Mouse (Mus musculus) neural tube, embryonic 15.5 days (tissue): ENCODE measurements around the gene Gm43738. TPM values are rescaled to one million over a fixed set of nuclear protein-coding genes. Genes with fewer than 3 reads are reported as not detected.

Experiments used
- ATAC-seq: fragments of 200-750 bp; cut with Nextera tagmentation; 2 replicates; pipeline ENCODE4 v1.8.0; 2017; ENCODE audit warnings: mild to moderate bottlenecking, moderate TSS enrichment, moderate library complexity; ENCODE audit not compliant: low FRiP score
- H3K27ac ChIP-seq: fragments of 300-500 bp; sonication (generic); replicated peaks from 2 replicates; pipeline ENCODE4 v1.5.1; 2015; ENCODE audit warnings: mild to moderate bottlenecking, inconsistent platforms
- H3K27me3 ChIP-seq: fragments of 300-500 bp; sonication (generic); replicated peaks from 2 replicates; pipeline ENCODE4 v1.6.1; 2015; ENCODE audit warnings: inconsistent platforms
- H3K36me3 ChIP-seq: fragments of 300-500 bp; sonication (generic); 2 replicates; pipeline ENCODE4 v1.6.1; 2015; ENCODE audit warnings: inconsistent platforms
- H3K4me1 ChIP-seq: fragments of 300-500 bp; sonication (generic); 2 replicates; pipeline ENCODE4 v1.6.1; 2015; ENCODE audit warnings: inconsistent platforms
- H3K4me2 ChIP-seq: fragments of 300-500 bp; sonication (generic); 2 replicates; pipeline ENCODE4 v1.6.1; 2015; ENCODE audit warnings: inconsistent platforms, mild to moderate bottlenecking, moderate library complexity
- H3K4me3 ChIP-seq: fragments of 300-500 bp; sonication (generic); replicated peaks from 2 replicates; pipeline ENCODE4 v1.5.1; 2015; ENCODE audit warnings: mild to moderate bottlenecking, inconsistent platforms
- H3K9ac ChIP-seq: fragments of 300-500 bp; sonication (generic); replicated peaks from 2 replicates; pipeline ENCODE4 v1.6.1; 2015; ENCODE audit warnings: mild to moderate bottlenecking, inconsistent platforms
- H3K9me3 ChIP-seq: fragments of 300-500 bp; sonication (generic); replicated peaks from 2 replicates; pipeline ENCODE4 v1.6.1; 2016; ENCODE audit warnings: inconsistent platforms
- WGBS: fragments of 180-500 bp; shearing (Covaris S2); methylation state at CpG from one replicate; pipeline ENCODE4 v1.1.7; 2015; ENCODE audit warnings: mixed read lengths; 5-methylcytosine and 5-hydroxymethylcytosine counted together
- polyA plus RNA-seq: library from polyadenylated mRNA; unstranded; fragments of >200 nt; fragmentation: Nextera tagmentation; extraction: Ambion mirVana; gene quantifications from 2 replicates; pipeline ENCODE4 v1.2.1, GENCODE M21; 2015

Gm43738 gene
- polyA plus RNA-seq, 1 experiment from 2014 or later = not detected

- Histone ChIP-seq H3K4me2 (peak overlapping the region; percentile 68), H3K36me3 (no peaks in the 10 kb centered on the region), H3K9ac (no peak overlapping the region), H3K4me3 (peak overlapping the region; percentile 35; the same call in 1 of the 2 replicates), H3K27me3 (no peaks in the 10 kb centered on the region), H3K9me3 (no peaks in the 10 kb centered on the region), H3K27ac (no peak overlapping the region), H3K4me1 (peaks cover 7% of the 10 kb centered on the region)
- 37% methylated on average over 4 of the region's 4 CpGs for WGBS
- ATAC-seq = no peak
Observed at GRCm38 (mm10) chr3:89131816-89132215, 30.9 kb upstream of the Gm43738 start.

- H3K9me3 ChIP-seq = no peaks in the 10 kb centered on the region
- no peak overlapping the region for H3K4me2 ChIP-seq
- no peaks in the 10 kb centered on the region for H3K36me3 ChIP-seq
- WGBS = 86% methylated on average over 3 of the region's 3 CpGs
- H3K4me3 ChIP-seq = no peak overlapping the region
- H3K4me1 ChIP-seq = peaks cover 7% of the 10 kb centered on the region
- no peak for ATAC-seq
- H3K27me3 ChIP-seq = no peaks in the 10 kb centered on the region
- H3K27ac ChIP-seq = no peak overlapping the region
- H3K9ac ChIP-seq = no peak overlapping the region
Observed at GRCm38 (mm10) chr3:89129908-89130307, 29.0 kb upstream of the Gm43738 start.

GRCm38 (mm10) chr3:89125981-89126380, 25.1 kb upstream of the Gm43738 start:
- Histone ChIP-seq H3K4me1 (no peaks in the 10 kb centered on the region), H3K27ac (no peak overlapping the region), H3K9ac (no peak overlapping the region), H3K9me3 (no peaks in the 10 kb centered on the region), H3K4me3 (no peak overlapping the region), H3K4me2 (no peak overlapping the region), H3K36me3 (no peaks in the 10 kb centered on the region), H3K27me3 (no peaks in the 10 kb centered on the region)
- ATAC-seq = no peak
- 87% methylated on average over 3 of the region's 3 CpGs for WGBS

- Histone ChIP-seq H3K4me1 (no peaks in the 10 kb centered on the region), H3K4me3 (no peak overlapping the region), H3K27me3 (no peaks in the 10 kb centered on the region), H3K9me3 (no peaks in the 10 kb centered on the region), H3K9ac (no peak overlapping the region), H3K27ac (no peak overlapping the region), H3K36me3 (no peaks in the 10 kb centered on the region), H3K4me2 (no peak overlapping the region)
- no peak for ATAC-seq
- 83% methylated on average over 3 of the region's 3 CpGs for WGBS
Observed at GRCm38 (mm10) chr3:89124241-89124640, 23.3 kb upstream of the Gm43738 start.

GRCm38 (mm10) chr3:89123313-89123712, 22.4 kb upstream of the Gm43738 start:
- no peaks in the 10 kb centered on the region for H3K27me3 ChIP-seq
- no peaks in the 10 kb centered on the region for H3K9me3 ChIP-seq
- ATAC-seq = no peak
- WGBS = 84% methylated on average over 2 of the region's 2 CpGs
- no peak overlapping the region for H3K4me2 ChIP-seq
- H3K4me3 ChIP-seq = no peak overlapping the region
- no peak overlapping the region for H3K9ac ChIP-seq
- no peak overlapping the region for H3K27ac ChIP-seq
- H3K4me1 ChIP-seq = no peaks in the 10 kb centered on the region
- no peaks in the 10 kb centered on the region for H3K36me3 ChIP-seq

GRCm38 (mm10) chr3:89115522-89115921, 14.6 kb upstream of the Gm43738 start:
- Histone ChIP-seq H3K27me3 (no peaks in the 10 kb centered on the region), H3K4me3 (no peak overlapping the region), H3K9me3 (no peaks in the 10 kb centered on the region), H3K9ac (no peak overlapping the region), H3K27ac (no peak overlapping the region), H3K4me1 (no peaks in the 10 kb centered on the region), H3K4me2 (no peak overlapping the region), H3K36me3 (no peaks in the 10 kb centered on the region)
- WGBS = 7% methylated on average over 2 of the region's 2 CpGs
- ATAC-seq = no peak

- H3K9me3 ChIP-seq = no peaks in the 10 kb centered on the region
- H3K4me3 ChIP-seq = no peak overlapping the region
- no peak overlapping the region for H3K4me2 ChIP-seq
- H3K27me3 ChIP-seq = no peaks in the 10 kb centered on the region
- H3K9ac ChIP-seq = no peak overlapping the region
- H3K27ac ChIP-seq = no peak overlapping the region
- no peaks in the 10 kb centered on the region for H3K36me3 ChIP-seq
- no peak for ATAC-seq
- WGBS = 92% methylated on average over 4 of the region's 4 CpGs
- no peaks in the 10 kb centered on the region for H3K4me1 ChIP-seq
Observed at GRCm38 (mm10) chr3:89113058-89113457, 12.2 kb upstream of the Gm43738 start.

- ATAC-seq = no peak
- H3K36me3 ChIP-seq = no peaks in the 10 kb centered on the region
- no peak overlapping the region for H3K27ac ChIP-seq
- no peak overlapping the region for H3K4me3 ChIP-seq
- H3K4me2 ChIP-seq = no peak overlapping the region
- WGBS = 67% methylated on average over 1 of the region's 1 CpGs
- no peaks in the 10 kb centered on the region for H3K4me1 ChIP-seq
- H3K9me3 ChIP-seq = no peaks in the 10 kb centered on the region
- H3K9ac ChIP-seq = no peak overlapping the region
- H3K27me3 ChIP-seq = no peaks in the 10 kb centered on the region
Observed at GRCm38 (mm10) chr3:89108146-89108545, 7.2 kb upstream of the Gm43738 start.

- no peak overlapping the region for H3K27ac ChIP-seq
- peaks cover 4% of the 10 kb centered on the region for H3K4me1 ChIP-seq
- no peaks in the 10 kb centered on the region for H3K9me3 ChIP-seq
- no peaks in the 10 kb centered on the region for H3K36me3 ChIP-seq
- no peak for ATAC-seq
- H3K4me2 ChIP-seq = no peak overlapping the region
- no peaks in the 10 kb centered on the region for H3K27me3 ChIP-seq
- no peak overlapping the region for H3K4me3 ChIP-seq
- H3K9ac ChIP-seq = no peak overlapping the region
- WGBS = 75% methylated on average over 3 of the region's 3 CpGs
Observed at GRCm38 (mm10) chr3:89107545-89107944, 6.6 kb upstream of the Gm43738 start.

GRCm38 (mm10) chr3:89106881-89107280, 6.0 kb upstream of the Gm43738 start:
- Histone ChIP-seq H3K4me3 (no peak overlapping the region), H3K36me3 (no peaks in the 10 kb centered on the region), H3K4me1 (peaks cover 8% of the 10 kb centered on the region), H3K4me2 (no peak overlapping the region), H3K9ac (no peak overlapping the region), H3K27ac (no peak overlapping the region), H3K27me3 (no peaks in the 10 kb centered on the region), H3K9me3 (no peaks in the 10 kb centered on the region)
- no peak for ATAC-seq

- no peak overlapping the region for H3K9ac ChIP-seq
- no peak overlapping the region for H3K27ac ChIP-seq
- WGBS = 85% methylated on average over 4 of the region's 4 CpGs
- no peaks in the 10 kb centered on the region for H3K9me3 ChIP-seq
- no peak overlapping the region for H3K4me2 ChIP-seq
- no peak for ATAC-seq
- peaks cover 33% of the 10 kb centered on the region for H3K4me1 ChIP-seq
- no peaks in the 10 kb centered on the region for H3K27me3 ChIP-seq
- peaks cover 16% of the 10 kb centered on the region for H3K36me3 ChIP-seq
- H3K4me3 ChIP-seq = no peak overlapping the region
Observed at GRCm38 (mm10) chr3:89103291-89103595, 2.3 kb upstream of the Gm43738 start.

- 66% methylated on average over 12 of the region's 12 CpGs for WGBS
- Histone ChIP-seq H3K4me2 (peak overlapping the region; percentile 64), H3K27me3 (no peaks in the 10 kb centered on the region), H3K27ac (peak overlapping the region; percentile 90), H3K4me3 (peak overlapping the region; percentile 61), H3K9ac (no peak overlapping the region), H3K9me3 (no peaks in the 10 kb centered on the region), H3K4me1 (peaks cover 33% of the 10 kb centered on the region), H3K36me3 (peaks cover 22% of the 10 kb centered on the region)
- no peak for ATAC-seq
Observed at GRCm38 (mm10) chr3:89102495-89103290, 1.8 kb upstream of the Gm43738 start.
